Mouse (Mus musculus) liver, embryonic 12.5 days (tissue): Measurements from ENCODE around the gene Trpc4ap. TPM values are rescaled to one million over a fixed set of nuclear protein-coding genes. Genes with fewer than 3 reads are reported as not detected.

Source experiments
- ATAC-seq: fragments of 200-750 bp; cut with Nextera tagmentation; 2 replicates; pipeline ENCODE4 v1.8.0; 2017; ENCODE audit warnings: moderate number of reproducible peaks, mild to moderate bottlenecking, moderate library complexity
- H3K27ac ChIP-seq: fragments of 300-500 bp; sonication (generic); 2 replicates; pipeline ENCODE4 v1.5.1; 2016; ENCODE audit warnings: mild to moderate bottlenecking
- H3K27me3 ChIP-seq: fragments of 300-500 bp; sonication (generic); replicated peaks from 2 replicates; pipeline ENCODE4 v1.6.1; 2016; ENCODE audit warnings: mild to moderate bottlenecking, moderate library complexity
- H3K36me3 ChIP-seq: fragments of 300-500 bp; sonication (generic); 2 replicates; pipeline ENCODE4 v1.6.1; 2016; ENCODE audit warnings: mild to moderate bottlenecking, moderate library complexity
- H3K4me1 ChIP-seq: fragments of 300-500 bp; sonication (generic); 2 replicates; pipeline ENCODE4 v1.6.1; 2016
- H3K4me2 ChIP-seq: fragments of 300-500 bp; sonication (generic); 2 replicates; pipeline ENCODE4 v1.6.1; 2016; ENCODE audit warnings: mild to moderate bottlenecking, moderate library complexity
- H3K4me3 ChIP-seq: fragments of 300-500 bp; sonication (generic); 2 replicates; pipeline ENCODE4 v1.5.1; 2016; ENCODE audit warnings: mild to moderate bottlenecking, moderate library complexity
- H3K9ac ChIP-seq: fragments of 300-500 bp; sonication (generic); 2 replicates; pipeline ENCODE4 v1.6.1; 2016; ENCODE audit warnings: mild to moderate bottlenecking, moderate library complexity
- H3K9me3 ChIP-seq: fragments of 300-500 bp; sonication (generic); replicated peaks from 2 replicates; pipeline ENCODE4 v1.6.1; 2016; ENCODE audit warnings: mild to moderate bottlenecking, moderate library complexity
- WGBS: fragments of 180-500 bp; shearing (Covaris S2); methylation state at CpG from one replicate; pipeline ENCODE4 v1.1.7; 2016; ENCODE audit not compliant: insufficient replicate concordance; 5-methylcytosine and 5-hydroxymethylcytosine counted together
- polyA plus RNA-seq: library from polyadenylated mRNA; unstranded; fragments of >200 nt; fragmentation: Nextera tagmentation; extraction: Ambion mirVana; gene quantifications from 2 replicates; pipeline ENCODE4 v1.2.1, GENCODE M21; 2016

Gene Trpc4ap
- polyA plus RNA-seq, 1 experiment from 2014 or later, result 80.9 TPM

- no peak for ATAC-seq
- Histone ChIP-seq H3K36me3 (peaks cover 84% of the 10 kb centered on the region), H3K4me1 (peaks cover 14% of the 10 kb centered on the region), H3K4me2 (no peak overlapping the region), H3K4me3 (no peak overlapping the region), H3K27me3 (peaks cover 40% of the 10 kb centered on the region), H3K9ac (no peak overlapping the region), H3K27ac (no peak overlapping the region), H3K9me3 (no peaks in the 10 kb centered on the region)
- WGBS, result 84% methylated on average over 8 of the region's 8 CpGs
Measured at GRCm38 (mm10) chr2:155634562-155634961, 57.6 kb downstream of the Trpc4ap start.

DNA sequence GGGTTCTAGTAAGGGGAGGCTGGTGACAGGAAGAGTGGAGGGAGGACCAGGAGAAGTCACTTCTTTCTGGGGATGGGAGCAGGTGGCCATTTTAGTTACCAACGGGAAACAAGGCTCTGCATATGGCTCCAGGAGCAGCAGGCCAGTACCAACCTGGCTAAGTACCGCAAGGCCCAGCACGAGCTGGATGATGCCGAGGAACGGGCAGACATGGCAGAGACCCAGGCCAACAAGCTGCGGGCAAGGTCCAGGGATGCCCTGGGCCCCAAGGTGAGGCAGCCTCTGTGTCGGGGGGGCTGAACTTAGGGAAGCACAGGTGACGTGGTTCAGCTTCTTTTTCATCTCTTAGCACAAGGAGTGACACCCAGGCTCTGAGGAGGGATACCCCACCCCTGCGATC lies 58.5 kb downstream of the Trpc4ap start:
- peaks cover 77% of the 10 kb centered on the region for H3K36me3 ChIP-seq
- 86% methylated on average over 9 of the region's 9 CpGs for WGBS

DNA sequence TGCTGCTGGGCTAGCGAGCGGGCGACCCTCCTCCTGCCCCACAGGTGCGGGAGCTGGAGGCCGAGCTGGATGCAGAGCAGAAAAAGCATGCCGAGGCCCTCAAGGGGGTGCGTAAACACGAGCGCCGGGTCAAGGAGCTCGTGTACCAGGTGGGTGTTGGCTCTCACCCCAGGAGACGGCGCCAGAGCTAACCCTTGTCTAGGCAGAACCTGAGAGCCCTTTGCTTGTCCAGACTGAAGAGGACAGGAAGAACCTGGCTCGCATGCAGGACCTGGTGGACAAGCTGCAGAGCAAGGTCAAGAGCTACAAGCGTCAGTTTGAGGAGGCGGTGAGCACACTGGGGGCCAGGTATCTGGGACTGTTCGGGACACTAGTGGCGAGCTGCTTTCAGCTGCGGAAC lies 59.1 kb downstream of the Trpc4ap start:
- 75% methylated on average over 19 of the region's 19 CpGs for WGBS
- ATAC-seq, result no peak
- Histone ChIP-seq H3K36me3 (peaks cover 71% of the 10 kb centered on the region), H3K4me1 (peaks cover 22% of the 10 kb centered on the region), H3K9ac (no peak overlapping the region), H3K4me3 (no peak overlapping the region), H3K27me3 (peaks cover 54% of the 10 kb centered on the region), H3K4me2 (no peak overlapping the region), H3K27ac (no peak overlapping the region), H3K9me3 (no peaks in the 10 kb centered on the region)

More for the DNA sequence above, 58.5 kb downstream of the Trpc4ap start:
- Histone ChIP-seq H3K27me3 (peaks cover 48% of the 10 kb centered on the region), H3K27ac (no peak overlapping the region), H3K9ac (no peak overlapping the region), H3K4me1 (peaks cover 22% of the 10 kb centered on the region), H3K9me3 (no peaks in the 10 kb centered on the region), H3K4me2 (no peak overlapping the region), H3K4me3 (no peak overlapping the region)
- ATAC-seq, result no peak

- H3K27me3 ChIP-seq, result peaks cover 62% of the 10 kb centered on the region
Measured at GRCm38 (mm10) chr2:155632138-155632936, 59.8 kb downstream of the Trpc4ap start.

DNA sequence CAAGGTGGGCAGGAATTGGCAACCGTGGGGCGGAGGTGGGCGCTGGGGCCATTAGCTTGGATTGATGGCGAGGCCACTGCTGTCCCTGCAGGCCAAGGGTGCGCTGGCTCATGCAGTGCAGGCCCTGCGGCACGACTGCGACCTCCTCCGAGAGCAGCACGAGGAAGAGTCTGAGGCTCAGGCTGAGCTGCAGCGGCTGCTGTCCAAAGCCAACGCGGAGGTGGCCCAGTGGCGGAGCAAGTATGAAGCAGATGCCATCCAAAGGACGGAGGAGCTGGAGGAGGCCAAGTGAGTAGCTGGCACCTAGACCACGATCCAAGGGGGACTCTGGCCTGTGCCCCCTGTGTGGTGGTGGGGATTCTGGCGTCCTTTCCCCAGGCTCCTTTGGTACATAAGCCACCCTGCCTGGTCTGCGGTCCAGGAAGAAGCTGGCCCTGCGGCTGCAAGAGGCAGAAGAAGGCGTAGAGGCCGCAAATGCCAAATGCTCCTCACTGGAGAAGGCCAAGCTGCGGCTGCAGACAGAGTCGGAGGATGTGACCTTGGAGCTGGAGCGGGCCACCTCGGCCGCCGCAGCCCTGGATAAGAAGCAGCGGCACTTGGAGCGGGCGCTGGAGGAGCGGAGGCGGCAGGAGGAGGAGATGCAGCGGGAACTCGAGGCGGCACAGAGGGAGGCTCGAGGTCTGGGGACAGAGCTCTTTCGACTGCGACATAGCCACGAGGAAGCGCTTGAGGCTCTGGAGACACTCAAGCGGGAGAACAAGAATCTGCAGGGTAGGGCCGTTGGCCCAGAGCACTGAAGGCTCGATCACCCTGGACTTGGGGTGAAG lies 61.4 kb downstream of the Trpc4ap start:
- Histone ChIP-seq H3K4me2 (no peak overlapping the region), H3K27me3 (peaks cover 77% of the 10 kb centered on the region), H3K4me1 (peaks cover 22% of the 10 kb centered on the region), H3K27ac (no peak overlapping the region), H3K4me3 (no peak overlapping the region), H3K36me3 (peaks cover 50% of the 10 kb centered on the region), H3K9me3 (no peaks in the 10 kb centered on the region), H3K9ac (no peak overlapping the region)
- 25% methylated on average over 43 of the region's 43 CpGs for WGBS
- ATAC-seq, result no peak

More at GRCm38 (mm10) chr2:155632138-155632936, 59.8 kb downstream of the Trpc4ap start:
- 74% methylated on average over 30 of the region's 30 CpGs for WGBS
- H3K4me3 ChIP-seq, result no peak overlapping the region
- H3K27ac ChIP-seq, result no peak overlapping the region
- no peak overlapping the region for H3K9ac ChIP-seq
- H3K4me2 ChIP-seq, result no peak overlapping the region
- no peaks in the 10 kb centered on the region for H3K9me3 ChIP-seq
- peaks cover 64% of the 10 kb centered on the region for H3K36me3 ChIP-seq
- peaks cover 22% of the 10 kb centered on the region for H3K4me1 ChIP-seq
- ATAC-seq, result no peak

- Histone ChIP-seq H3K4me2 (no peak overlapping the region; the same call in 1 of the 2 replicates), H3K36me3 (peaks cover 43% of the 10 kb centered on the region), H3K4me3 (no peak overlapping the region), H3K27ac (no peak overlapping the region), H3K4me1 (peaks cover 22% of the 10 kb centered on the region), H3K9me3 (no peaks in the 10 kb centered on the region), H3K9ac (no peak overlapping the region), H3K27me3 (peaks cover 84% of the 10 kb centered on the region)
- 28% methylated on average over 20 of the region's 20 CpGs for WGBS
- no peak for ATAC-seq
Measured at GRCm38 (mm10) chr2:155630153-155630552, 62.0 kb downstream of the Trpc4ap start.

DNA sequence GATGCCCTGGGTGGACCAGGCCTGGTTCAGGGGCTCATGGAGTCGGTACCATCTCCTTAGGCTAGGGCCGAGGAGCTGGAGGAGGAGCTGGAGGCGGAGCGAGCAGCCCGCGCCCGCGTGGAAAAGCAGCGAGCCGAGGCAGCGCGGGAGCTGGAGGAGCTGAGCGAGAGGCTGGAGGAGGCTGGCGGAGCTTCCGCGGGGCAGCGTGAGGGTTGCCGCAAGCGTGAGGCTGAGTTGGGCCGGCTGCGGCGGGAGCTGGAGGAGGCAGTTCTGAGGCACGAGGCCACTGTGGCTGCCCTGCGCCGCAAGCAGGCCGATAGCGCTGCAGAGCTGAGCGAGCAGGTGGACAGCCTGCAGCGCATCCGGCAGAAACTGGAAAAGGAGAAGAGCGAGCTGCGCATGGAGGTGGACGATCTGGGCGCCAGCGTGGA lies 62.9 kb downstream of the Trpc4ap start:
- no peak for ATAC-seq
- WGBS, result 3% methylated on average over 35 of the region's 35 CpGs
- no peak overlapping the region for H3K27ac ChIP-seq
- H3K36me3 ChIP-seq, result peaks cover 34% of the 10 kb centered on the region
- peak overlapping the region; percentile 65 for H3K4me2 ChIP-seq
- peaks cover 30% of the 10 kb centered on the region for H3K4me1 ChIP-seq
- H3K27me3 ChIP-seq, result peaks cover 80% of the 10 kb centered on the region
- H3K9ac ChIP-seq, result 0 out of 2 replicates have a peak overlapping the region, but pooled peaks have one; percentile 0
- no peaks in the 10 kb centered on the region for H3K9me3 ChIP-seq
- H3K4me3 ChIP-seq, result peak overlapping the region; percentile 37

DNA sequence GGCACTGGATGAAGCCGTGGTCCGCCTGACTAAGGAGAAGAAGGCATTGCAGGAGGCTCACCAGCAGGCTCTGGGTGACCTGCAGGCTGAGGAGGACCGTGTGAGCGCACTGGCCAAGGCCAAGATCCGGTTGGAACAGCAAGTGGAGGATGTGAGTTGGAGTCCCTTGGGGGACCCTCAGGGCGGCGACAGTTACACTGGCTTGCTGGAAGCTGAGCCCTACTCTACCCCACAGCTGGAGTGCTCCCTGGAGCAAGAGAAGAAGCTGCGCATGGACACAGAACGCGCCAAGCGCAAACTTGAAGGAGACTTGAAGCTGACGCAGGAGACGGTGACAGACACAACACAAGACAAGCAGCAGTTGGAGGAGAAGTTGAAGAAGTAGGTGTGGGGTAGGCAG lies 63.7 kb downstream of the Trpc4ap start:
- peaks cover 36% of the 10 kb centered on the region for H3K4me1 ChIP-seq
- H3K27ac ChIP-seq, result no peak overlapping the region
- H3K36me3 ChIP-seq, result peaks cover 27% of the 10 kb centered on the region
- H3K4me2 ChIP-seq, result peak overlapping the region; percentile 65; the same call in 1 of the 2 replicates
- no peak for ATAC-seq
- no peak overlapping the region for H3K9ac ChIP-seq
- H3K9me3 ChIP-seq, result no peaks in the 10 kb centered on the region
- 79% methylated on average over 13 of the region's 13 CpGs for WGBS
- peaks cover 80% of the 10 kb centered on the region for H3K27me3 ChIP-seq
- no peak overlapping the region for H3K4me3 ChIP-seq

DNA sequence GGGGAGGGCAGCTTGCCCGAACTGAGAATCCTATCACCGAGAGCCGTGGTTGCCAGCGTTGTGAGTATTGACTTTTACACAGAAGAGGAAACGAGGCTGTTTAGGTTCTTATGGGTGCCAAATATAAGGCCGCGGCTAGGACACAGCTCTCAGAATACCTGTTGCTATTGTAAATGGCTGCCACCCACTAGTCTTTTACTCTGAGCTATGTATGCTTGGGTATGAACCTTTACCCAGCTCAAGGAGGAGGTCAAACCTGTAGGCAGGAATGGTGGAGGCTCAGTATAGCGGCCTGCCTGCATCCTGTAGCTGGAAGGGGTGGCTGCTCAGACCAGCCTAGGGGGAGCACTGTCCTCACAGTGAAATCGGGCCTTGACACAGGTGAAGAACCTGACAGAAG lies 64.1 kb downstream of the Trpc4ap start:
- H3K27me3 ChIP-seq, result peaks cover 80% of the 10 kb centered on the region
- H3K4me3 ChIP-seq, result no peak overlapping the region
- H3K27ac ChIP-seq, result no peak overlapping the region
- H3K9ac ChIP-seq, result no peak overlapping the region
- H3K4me2 ChIP-seq, result no peak overlapping the region
- ATAC-seq, result no peak
- no peaks in the 10 kb centered on the region for H3K9me3 ChIP-seq
- peaks cover 23% of the 10 kb centered on the region for H3K36me3 ChIP-seq
- H3K4me1 ChIP-seq, result peaks cover 40% of the 10 kb centered on the region
- 72% methylated on average over 9 of the region's 9 CpGs for WGBS

- Histone ChIP-seq H3K9me3 (no peaks in the 10 kb centered on the region), H3K4me3 (no peak overlapping the region), H3K4me2 (no peak overlapping the region), H3K4me1 (peaks cover 50% of the 10 kb centered on the region), H3K36me3 (peaks cover 13% of the 10 kb centered on the region), H3K9ac (no peak overlapping the region), H3K27me3 (peaks cover 77% of the 10 kb centered on the region), H3K27ac (no peak overlapping the region)
- WGBS, result 31% methylated on average over 21 of the region's 21 CpGs
- no peak for ATAC-seq
Measured at GRCm38 (mm10) chr2:155627030-155627738, 65.0 kb downstream of the Trpc4ap start.

- H3K27ac ChIP-seq, result no peak overlapping the region
- H3K27me3 ChIP-seq, result peaks cover 68% of the 10 kb centered on the region
- peaks cover 6% of the 10 kb centered on the region for H3K36me3 ChIP-seq
- no peak for ATAC-seq
- H3K9ac ChIP-seq, result no peak overlapping the region
- no peak overlapping the region for H3K4me2 ChIP-seq
- no peaks in the 10 kb centered on the region for H3K9me3 ChIP-seq
- H3K4me3 ChIP-seq, result no peak overlapping the region
- WGBS, result 58% methylated on average over 15 of the region's 15 CpGs
- peaks cover 53% of the 10 kb centered on the region for H3K4me1 ChIP-seq
Measured at GRCm38 (mm10) chr2:155626277-155626676, 65.9 kb downstream of the Trpc4ap start.
